Mouse (Mus musculus): ENCODE measurements around the gene Olfr314. TPM values are rescaled to one million over a fixed set of nuclear protein-coding genes. Genes with fewer than 3 reads are reported as not detected.

Olfr314 gene
- polyA plus RNA-seq, 2 experiments: not detected

GRCm38 (mm10) chr11:58790646-58791045 is 7.9 kb downstream of the Olfr314 start:
- Histone ChIP-seq H3K4me2 (ENCODE audit: low read depth) (no peak overlapping the region), H3K27ac (no peak overlapping the region), H3K27me3 (ENCODE audit: control insufficient read depth, insufficient read depth, low read length) (no peaks in the 10 kb centered on the region), H3K36me3 (replicated peaks; ENCODE audit: control insufficient read depth, insufficient read depth, low read depth) (no peaks in the 10 kb centered on the region), H3K4me3 (ENCODE audit: insufficient read depth in 1 of 2, low read depth in 2 of 2, low read length in 2 of 2) (no peak overlapping the region), H3K9ac (replicated peaks) (no peak overlapping the region), H3K9me3 (ENCODE audit: control insufficient read depth, low read length) (no peaks in the 10 kb centered on the region), H3K4me1 (replicated peaks; ENCODE audit: control insufficient read depth in 2 of 2, insufficient read depth in 2 of 2, low read length in 1 of 2) (no peaks in the 10 kb centered on the region)
- no peak for ATAC-seq (ENCODE audit: insufficient read depth)
- 43% methylated on average over 6 of the region's 6 CpGs for WGBS (ENCODE audit: insufficient replicate concordance)
- peak in 2 of 3 experiments; percentile 4 to 13 for DNase-seq (ENCODE audit: low read depth in 3 of 3, low spot score in 3 of 3)
- no peak for TF ChIP-seq CTCF (IDR thresholded peaks at IDR 0.05; ENCODE audit: low read depth)
- TF ChIP-seq EP300 (IDR thresholded peaks at IDR 0.05; ENCODE audit: low read depth): no peak

GRCm38 (mm10) chr11:58795856-58796255 is 13.1 kb downstream of the Olfr314 start:
- DNase-seq (ENCODE audit: low read depth in 3 of 3, low spot score in 3 of 3) (no peak), ATAC-seq (ENCODE audit: insufficient read depth) (no peak)
- no peaks in the 10 kb centered on the region for H3K36me3 ChIP-seq (replicated peaks; ENCODE audit: control insufficient read depth, insufficient read depth, low read depth)
- no peak overlapping the region for H3K9ac ChIP-seq (replicated peaks)
- H3K27me3 ChIP-seq (ENCODE audit: control insufficient read depth, insufficient read depth, low read length): no peaks in the 10 kb centered on the region
- 64% methylated on average over 2 of the region's 2 CpGs for WGBS (ENCODE audit: insufficient replicate concordance)
- H3K4me1 ChIP-seq (replicated peaks; ENCODE audit: control insufficient read depth in 2 of 2, insufficient read depth in 2 of 2, low read length in 1 of 2): no peaks in the 10 kb centered on the region
- no peak overlapping the region for H3K27ac ChIP-seq
- H3K9me3 ChIP-seq (ENCODE audit: control insufficient read depth, low read length): no peaks in the 10 kb centered on the region
- H3K4me2 ChIP-seq (ENCODE audit: low read depth): no peak overlapping the region
- H3K4me3 ChIP-seq (ENCODE audit: insufficient read depth in 1 of 2, low read depth in 2 of 2, low read length in 2 of 2): no peak overlapping the region
- TF ChIP-seq EP300 (IDR thresholded peaks at IDR 0.05; ENCODE audit: low read depth) (no peak), CTCF (IDR thresholded peaks at IDR 0.05; ENCODE audit: low read depth) (0 out of 2 replicates have a peak, but pooled peaks have one; percentile 22)

- no peaks in the 10 kb centered on the region for H3K27me3 ChIP-seq (ENCODE audit: control insufficient read depth, insufficient read depth, low read length)
- H3K4me2 ChIP-seq (ENCODE audit: low read depth): no peak overlapping the region
- no peak overlapping the region for H3K27ac ChIP-seq
- 57% methylated on average over 7 of the region's 7 CpGs for WGBS (ENCODE audit: insufficient replicate concordance)
- DNase-seq (ENCODE audit: low read depth in 3 of 3, low spot score in 3 of 3) (no peak), ATAC-seq (ENCODE audit: insufficient read depth) (no peak)
- H3K36me3 ChIP-seq (replicated peaks; ENCODE audit: control insufficient read depth, insufficient read depth, low read depth): no peaks in the 10 kb centered on the region
- TF ChIP-seq EP300 (IDR thresholded peaks at IDR 0.05; ENCODE audit: low read depth) (no peak), CTCF (IDR thresholded peaks at IDR 0.05; ENCODE audit: low read depth) (no peak)
- H3K4me1 ChIP-seq (replicated peaks; ENCODE audit: control insufficient read depth in 2 of 2, insufficient read depth in 2 of 2, low read length in 1 of 2): no peaks in the 10 kb centered on the region
- H3K9ac ChIP-seq (replicated peaks): no peak overlapping the region
- no peak overlapping the region for H3K4me3 ChIP-seq (ENCODE audit: insufficient read depth in 1 of 2, low read depth in 2 of 2, low read length in 2 of 2)
- H3K9me3 ChIP-seq (ENCODE audit: control insufficient read depth, low read length): no peaks in the 10 kb centered on the region
Observed at GRCm38 (mm10) chr11:58796850-58797249, 14.1 kb downstream of the Olfr314 start.

- TF ChIP-seq EP300 (IDR thresholded peaks at IDR 0.05; ENCODE audit: low read depth): no peak
- TF ChIP-seq CTCF (IDR thresholded peaks at IDR 0.05; ENCODE audit: low read depth): no peak
- no peak overlapping the region for H3K27ac ChIP-seq
- H3K4me1 ChIP-seq (replicated peaks; ENCODE audit: control insufficient read depth in 2 of 2, insufficient read depth in 2 of 2, low read length in 1 of 2): no peaks in the 10 kb centered on the region
- no peak overlapping the region for H3K9ac ChIP-seq (replicated peaks)
- no peak overlapping the region for H3K4me2 ChIP-seq (ENCODE audit: low read depth)
- H3K36me3 ChIP-seq (replicated peaks; ENCODE audit: control insufficient read depth, insufficient read depth, low read depth): no peaks in the 10 kb centered on the region
- ATAC-seq (ENCODE audit: insufficient read depth) (no peak), DNase-seq (ENCODE audit: low read depth in 3 of 3, low spot score in 3 of 3) (no peak)
- 42% methylated on average over 5 of the region's 5 CpGs for WGBS (ENCODE audit: insufficient replicate concordance)
- no peaks in the 10 kb centered on the region for H3K27me3 ChIP-seq (ENCODE audit: control insufficient read depth, insufficient read depth, low read length)
- no peak overlapping the region for H3K4me3 ChIP-seq (ENCODE audit: insufficient read depth in 1 of 2, low read depth in 2 of 2, low read length in 2 of 2)
- H3K9me3 ChIP-seq (ENCODE audit: control insufficient read depth, low read length): no peaks in the 10 kb centered on the region
Observed at GRCm38 (mm10) chr11:58799747-58800146, 17.0 kb downstream of the Olfr314 start.

GRCm38 (mm10) chr11:58801558-58802228 is 18.9 kb downstream of the Olfr314 start, which contains the start of gene Fam183b:
Gene Fam183b, minus strand, starts transcription at chr11:58801960.
- 41% methylated on average over 14 of the region's 14 CpGs for WGBS (ENCODE audit: insufficient replicate concordance)
- TF ChIP-seq EP300 (IDR thresholded peaks at IDR 0.05; ENCODE audit: low read depth) (no peak), CTCF (IDR thresholded peaks at IDR 0.05; ENCODE audit: low read depth) (no peak)
- Histone ChIP-seq H3K27me3 (ENCODE audit: control insufficient read depth, insufficient read depth, low read length) (no peaks in the 10 kb centered on the region), H3K4me2 (ENCODE audit: low read depth) (no peak within 1 kb of the TSS), H3K9ac (replicated peaks) (no peak within 1 kb of the TSS), H3K36me3 (replicated peaks; ENCODE audit: control insufficient read depth, insufficient read depth, low read depth) (no peaks in the 10 kb centered on the region), H3K4me3 (ENCODE audit: insufficient read depth in 1 of 2, low read depth in 2 of 2, low read length in 2 of 2) (no peak within 1 kb of the TSS), H3K9me3 (ENCODE audit: control insufficient read depth, low read length) (no peaks in the 10 kb centered on the region), H3K27ac (no peak within 1 kb of the TSS), H3K4me1 (replicated peaks; ENCODE audit: control insufficient read depth in 2 of 2, insufficient read depth in 2 of 2, low read length in 1 of 2) (no peaks in the 10 kb centered on the region; a peak in 1 of 4 replicates)
- DNase-seq (ENCODE audit: low read depth in 3 of 3, low spot score in 3 of 3) (no peak), ATAC-seq (ENCODE audit: insufficient read depth) (no peak)
